Mouse (Mus musculus) olfactory bulb, adult 2 months (tissue): ENCODE measurements around the gene Lsm4.

Experiments
- CTCF ChIP-seq: fragments of 200-500 bp; IDR thresholded peaks from 2 replicates; pipeline ENCODE4 v1.5.1; 2012; ENCODE audit warnings: low read depth, mild to moderate bottlenecking, low read length, moderate library complexity; ENCODE audit not compliant: insufficient read depth
- POLR2A ChIP-seq: fragments of 200-500 bp; IDR thresholded peaks from 2 replicates; pipeline ENCODE4 v1.6.1; 2012; ENCODE audit warnings: mild to moderate bottlenecking, low read depth, low read length, moderate library complexity; ENCODE audit not compliant: insufficient read depth

GRCm38 (mm10) chr8:70709794-70710193 is 36.7 kb downstream of the Lsm4 start:
- no peak for TF ChIP-seq CTCF
- TF ChIP-seq POLR2A, result no peak
